Mouse (Mus musculus) gastrocnemius, adult 18-20 months (tissue): ENCODE data around the gene Vapb. TPM values are rescaled to one million over a fixed set of nuclear protein-coding genes. Genes with fewer than 3 reads are reported as not detected.
A peak's percentile ranks its signal among the peaks of the same experiment; 100 is the strongest.

Experiments
- DNase-seq: peaks from one replicate; pipeline ENCODE4 v3.0.0; 2021; ENCODE audit warnings: low spot score
- total RNA-seq, 2 experiments: library from RNA; stranded (reverse); gene quantifications; 2 replicates each; pipeline ENCODE4 v1.2.3; 2021

The Vapb gene
- total RNA-seq, 2 experiments from 2014 or later = 160 to 163 TPM

DNA sequence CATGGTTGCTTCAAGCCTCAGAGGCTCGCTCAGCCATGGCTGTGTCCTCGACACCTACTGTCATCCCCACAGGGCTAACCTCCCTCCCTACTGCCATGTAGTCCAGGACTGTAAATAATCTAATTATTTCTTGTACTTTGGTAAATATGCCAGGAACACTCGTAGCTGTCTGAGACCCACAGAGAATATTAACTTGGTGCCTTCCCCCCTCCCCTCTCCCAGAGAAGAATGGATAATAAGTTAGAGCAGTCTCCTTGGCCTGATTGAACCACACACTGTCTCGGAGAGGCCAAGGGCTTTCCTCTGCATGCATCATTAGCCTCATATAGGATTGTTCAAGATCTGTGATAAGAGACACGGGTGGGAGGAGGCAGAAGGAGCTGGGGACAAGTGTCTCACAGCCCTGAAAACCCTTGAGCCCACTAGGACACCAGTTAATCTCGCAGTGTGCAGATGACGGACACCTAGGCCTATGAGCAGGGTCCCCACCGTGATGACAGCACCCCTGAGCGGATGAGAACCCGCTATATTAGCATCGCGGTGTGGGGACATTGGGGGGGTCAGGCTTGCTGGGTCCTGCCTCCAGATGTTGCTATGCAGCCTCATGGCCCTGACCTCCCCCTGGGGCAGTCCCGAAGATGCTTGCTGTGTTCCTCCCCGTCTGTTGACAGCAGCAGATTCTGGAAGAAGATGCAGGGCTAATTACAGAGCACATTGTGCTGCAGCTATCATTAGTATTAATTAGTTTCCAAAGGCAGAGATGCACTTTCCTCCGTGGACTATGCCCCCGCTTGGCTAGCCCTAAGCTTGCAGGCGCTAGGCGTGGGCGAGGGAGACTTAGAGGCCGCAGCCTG lies 54.8 kb downstream of the Vapb start:
- no peak for DNase-seq

GRCm38 (mm10) chr2:173794018-173794417 lies 56.7 kb downstream of the Vapb start:
- DNase-seq = no peak

GRCm38 (mm10) chr2:173794531-173795510 lies 57.5 kb downstream of the Vapb start:
- DNase-seq = no peak

DNA sequence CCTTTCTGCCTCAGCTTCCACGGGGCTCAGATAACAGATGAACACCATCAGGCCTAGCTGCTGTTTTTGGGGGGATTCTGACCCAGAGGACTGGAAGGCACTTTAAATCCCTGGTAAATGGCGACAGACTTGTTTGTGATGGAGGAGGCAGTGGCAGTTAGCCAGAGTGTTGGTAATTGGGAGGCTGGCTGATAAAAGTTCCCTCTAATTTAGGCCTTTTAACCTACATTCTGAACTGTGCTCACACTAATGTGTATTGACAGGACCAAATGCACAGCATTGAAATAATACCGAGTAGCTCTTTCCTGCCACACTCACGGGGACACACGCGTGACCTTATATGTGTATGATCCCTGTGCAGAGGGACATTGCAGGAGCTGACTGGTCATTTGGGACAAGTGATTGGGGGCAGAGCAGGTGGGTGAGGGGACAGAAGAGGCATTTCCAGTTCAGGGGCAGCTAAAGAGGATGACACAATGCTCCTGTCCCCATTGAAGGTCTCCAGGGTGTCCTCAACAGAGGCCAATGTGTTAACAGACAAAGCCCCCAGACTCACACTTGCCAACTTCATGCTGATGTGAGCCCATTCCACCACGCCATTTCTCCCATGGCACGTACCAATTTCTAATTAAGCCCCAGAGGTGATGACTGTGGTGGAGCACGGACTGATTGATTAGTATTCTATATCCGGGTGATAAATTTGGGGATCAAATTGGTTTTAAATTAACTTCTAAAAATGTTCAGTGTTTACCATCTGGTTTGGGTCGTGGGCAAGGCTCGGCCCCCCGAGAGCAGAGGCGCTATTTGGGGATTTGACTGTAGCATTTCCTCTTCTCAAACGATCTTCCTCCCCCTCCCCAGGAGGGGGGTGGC lies 58.7 kb downstream of the Vapb start:
- no peak for DNase-seq

- no peak for DNase-seq
Observed at GRCm38 (mm10) chr2:173796674-173796963, 59.3 kb downstream of the Vapb start.

GRCm38 (mm10) chr2:173799513-173799912 lies 62.2 kb downstream of the Vapb start:
- DNase-seq = no peak

- DNase-seq = no peak
Observed at GRCm38 (mm10) chr2:173800566-173800965, 63.3 kb downstream of the Vapb start.

DNA sequence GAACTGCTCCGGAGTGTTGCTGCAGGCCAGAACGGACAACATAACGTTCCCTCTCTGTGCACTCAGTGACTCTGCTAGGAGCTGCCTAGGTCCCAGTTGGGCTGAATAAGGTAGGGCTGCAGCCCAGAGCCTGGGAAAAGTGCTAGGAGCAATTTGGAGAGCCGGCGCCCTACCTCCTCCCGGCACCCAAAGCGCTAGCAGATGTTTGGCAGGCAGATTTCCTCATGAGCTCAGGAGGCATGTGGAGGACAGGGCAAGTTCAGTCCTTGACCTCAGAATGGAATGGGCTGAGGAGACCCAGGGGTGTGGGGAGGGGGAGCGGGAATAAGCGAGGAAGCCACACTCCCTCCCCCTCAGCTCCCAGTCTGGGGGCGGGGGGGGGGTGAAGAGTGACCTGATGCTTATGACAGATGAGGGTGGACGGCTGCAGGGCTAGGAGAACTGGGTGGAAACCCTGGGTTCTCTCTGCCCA lies 64.1 kb downstream of the Vapb start:
- peak; percentile 65 for DNase-seq

DNA sequence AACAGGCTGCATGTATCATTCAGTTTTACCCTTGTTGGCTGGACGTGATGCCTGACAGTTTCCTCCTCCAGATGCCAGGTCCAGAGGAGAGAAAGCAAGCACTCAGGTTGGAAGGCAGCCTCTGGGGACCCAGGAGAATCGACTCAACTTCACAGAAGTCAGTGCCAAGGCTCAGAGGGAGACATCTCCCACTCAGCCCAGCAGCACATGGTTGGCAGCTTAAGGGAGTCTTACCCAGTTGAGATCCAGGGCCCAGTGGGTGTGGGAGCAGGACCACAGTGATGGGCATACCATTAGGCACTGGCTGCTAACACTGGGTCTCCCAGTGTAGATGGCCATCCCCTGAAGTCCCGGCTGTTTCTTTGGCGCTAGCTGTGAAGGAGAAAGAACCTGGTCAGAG lies 64.9 kb downstream of the Vapb start:
- DNase-seq = no peak

GRCm38 (mm10) chr2:173802956-173803355 lies 65.6 kb downstream of the Vapb start:
- peak; percentile 31 for DNase-seq

- DNase-seq = no peak
Observed at GRCm38 (mm10) chr2:173803827-173804226, 66.5 kb downstream of the Vapb start.

- DNase-seq = no peak
Observed at GRCm38 (mm10) chr2:173806621-173807020, 69.3 kb downstream of the Vapb start.

- no peak for DNase-seq
Observed at GRCm38 (mm10) chr2:173808942-173809341, 71.6 kb downstream of the Vapb start.

- DNase-seq = peak; percentile 72
Observed at GRCm38 (mm10) chr2:173810036-173810850, 72.9 kb downstream of the Vapb start.

DNA sequence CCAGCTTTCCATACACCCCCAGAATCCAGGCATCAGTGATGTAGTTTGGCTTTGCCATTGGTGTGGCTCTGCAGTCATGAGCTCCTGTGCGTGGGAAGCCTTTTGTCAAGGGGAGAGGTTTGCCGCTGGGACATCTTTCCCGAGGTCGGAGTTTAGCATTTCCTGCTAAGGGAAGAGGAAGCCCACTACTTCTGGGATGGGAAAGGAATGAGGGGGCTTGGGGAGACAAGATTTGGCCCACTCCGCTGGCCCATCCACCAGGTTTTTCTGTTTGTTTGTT lies 73.5 kb downstream of the Vapb start:
- no peak for DNase-seq

DNA sequence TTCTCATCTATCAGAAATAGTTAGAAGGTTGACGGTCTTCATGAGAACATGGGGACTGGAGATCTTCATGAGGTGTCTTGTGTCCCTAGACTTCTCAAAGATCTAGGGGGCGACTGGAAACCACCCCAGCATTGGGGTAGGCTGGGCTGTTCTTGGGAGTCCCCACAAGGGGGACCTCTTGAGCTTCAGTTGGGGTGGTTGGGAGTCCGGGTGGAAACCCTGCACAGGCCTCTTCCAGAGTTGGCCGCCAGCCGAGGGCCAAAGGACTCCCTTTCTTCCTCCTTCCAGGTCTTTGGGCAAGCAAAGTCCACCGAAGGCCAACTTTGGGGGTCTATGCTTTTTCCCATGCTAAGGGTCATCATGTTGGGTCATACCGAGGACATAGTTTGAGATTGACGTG lies 74.5 kb downstream of the Vapb start:
- no peak for DNase-seq

GRCm38 (mm10) chr2:173813071-173813470 lies 75.8 kb downstream of the Vapb start:
- no peak for DNase-seq

DNA sequence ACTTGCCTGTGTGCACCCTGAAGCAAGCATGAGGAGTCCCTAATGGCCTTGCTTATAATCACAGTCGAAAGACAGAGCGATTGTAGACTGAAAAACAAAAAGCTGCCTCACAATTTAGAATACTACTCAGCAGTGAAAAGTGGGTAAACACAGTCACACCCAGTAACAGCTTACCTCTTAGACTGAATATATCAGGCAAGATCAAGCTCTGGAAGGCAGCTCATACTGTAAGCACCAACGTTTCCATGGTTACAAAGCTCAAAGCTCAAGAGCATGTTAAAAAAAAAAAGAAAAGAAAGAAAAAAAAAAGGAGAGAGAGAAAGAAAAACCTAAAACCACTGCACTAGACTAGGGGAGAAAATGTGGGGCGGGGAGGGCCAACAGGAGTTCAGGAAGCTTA lies 89.0 kb downstream of the Vapb start:
- no peak for DNase-seq

DNA sequence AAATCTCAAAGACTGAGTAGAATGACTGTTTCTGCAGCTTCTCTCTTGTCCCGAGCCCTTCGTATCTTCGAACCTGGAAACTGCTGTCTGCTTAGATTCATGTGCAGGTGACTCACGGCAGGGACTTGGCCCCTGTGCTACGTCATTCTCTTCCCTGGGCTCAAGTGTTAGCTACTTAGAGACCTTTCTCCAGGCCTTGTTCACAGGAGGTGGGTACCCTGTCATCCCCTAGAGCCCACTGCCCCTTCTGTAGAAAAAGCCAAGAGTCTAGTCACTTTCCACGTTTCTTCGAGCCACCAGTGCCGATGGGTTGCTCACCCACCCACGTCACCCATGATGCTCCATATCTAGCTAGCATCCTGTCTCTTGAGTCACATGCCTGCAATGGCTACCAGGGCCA lies 89.9 kb downstream of the Vapb start:
- no peak for DNase-seq

- no peak for DNase-seq
Observed at GRCm38 (mm10) chr2:173828134-173828533, 90.8 kb downstream of the Vapb start.
